Mouse (Mus musculus) neural tube, embryonic 13.5 days (tissue): ENCODE measurements around the gene Nupl1. TPM values are rescaled to one million over a fixed set of nuclear protein-coding genes. Genes with fewer than 3 reads are reported as not detected.

Experiments used
- ATAC-seq: fragments of 200-750 bp; cut with Nextera tagmentation; 2 replicates; pipeline ENCODE4 v1.8.0; 2017; ENCODE audit warnings: low read depth, mild to moderate bottlenecking, moderate TSS enrichment, moderate library complexity
- H3K27ac ChIP-seq: fragments of 300-500 bp; sonication (generic); replicated peaks from 2 replicates; pipeline ENCODE4 v1.5.1; 2015; ENCODE audit warnings: moderate library complexity, mild to moderate bottlenecking, inconsistent platforms
- H3K27me3 ChIP-seq: fragments of 300-500 bp; sonication (generic); 2 replicates; pipeline ENCODE4 v1.6.1; 2015; ENCODE audit warnings: mild to moderate bottlenecking, inconsistent platforms
- H3K36me3 ChIP-seq: fragments of 300-500 bp; sonication (generic); 2 replicates; pipeline ENCODE4 v1.6.1; 2015; ENCODE audit warnings: mild to moderate bottlenecking, inconsistent platforms
- H3K4me1 ChIP-seq: fragments of 300-500 bp; sonication (generic); replicated peaks from 2 replicates; pipeline ENCODE4 v1.6.1; 2015; ENCODE audit warnings: inconsistent platforms
- H3K4me2 ChIP-seq: fragments of 300-500 bp; sonication (generic); 2 replicates; pipeline ENCODE4 v1.6.1; 2015; ENCODE audit warnings: inconsistent platforms, mild to moderate bottlenecking, moderate library complexity
- H3K4me3 ChIP-seq: fragments of 300-500 bp; sonication (generic); 2 replicates; pipeline ENCODE4 v1.5.1; 2015; ENCODE audit warnings: mild to moderate bottlenecking, inconsistent platforms
- H3K9ac ChIP-seq: fragments of 300-500 bp; sonication (generic); 2 replicates; pipeline ENCODE4 v1.6.1; 2015; ENCODE audit warnings: moderate library complexity, mild to moderate bottlenecking, inconsistent platforms
- H3K9me3 ChIP-seq: fragments of 300-500 bp; sonication (generic); 2 replicates; pipeline ENCODE4 v1.6.1; 2016; ENCODE audit warnings: inconsistent platforms
- WGBS: fragments of 180-500 bp; shearing (Covaris S2); methylation state at CpG from one replicate; pipeline ENCODE4 v1.1.7; 2015; 5-methylcytosine and 5-hydroxymethylcytosine counted together
- microRNA counts: library from miRNA; unstranded; fragments of <30 nt; microRNA quantifications from one replicate; lab custom pipeline; 2016
- microRNA-seq: library from miRNA; unstranded; fragments of <30 nt; microRNA quantifications from one replicate; pipeline ENCODE4, GENCODE M21; 2016
- polyA plus RNA-seq: library from polyadenylated mRNA; unstranded; fragments of >200 nt; fragmentation: Nextera tagmentation; extraction: Ambion mirVana; gene quantifications from 2 replicates; pipeline ENCODE4 v1.2.1, GENCODE M21; 2015

The Nupl1 gene
- polyA plus RNA-seq, 1 experiment from 2014 or later: not detected

- Histone ChIP-seq H3K4me3 (no peak overlapping the region), H3K4me2 (no peak overlapping the region), H3K9ac (no peak overlapping the region), H3K4me1 (no peaks in the 10 kb centered on the region), H3K9me3 (no peaks in the 10 kb centered on the region), H3K27ac (no peak overlapping the region), H3K27me3 (no peaks in the 10 kb centered on the region), H3K36me3 (no peaks in the 10 kb centered on the region)
- 88% methylated on average over 4 of the region's 4 CpGs for WGBS
- no peak for ATAC-seq
These were observed 115.4 kb downstream of the Nupl1 start for GRCm38 (mm10) chr14:60135801-60136200.

GRCm38 (mm10) chr14:60134720-60135119 lies 116.5 kb downstream of the Nupl1 start:
- no peaks in the 10 kb centered on the region for H3K4me1 ChIP-seq
- WGBS: 50% methylated on average over 9 of the region's 9 CpGs

More at GRCm38 (mm10) chr14:60134720-60135119, 116.5 kb downstream of the Nupl1 start:
- H3K4me2 ChIP-seq: no peak overlapping the region
- no peak overlapping the region for H3K27ac ChIP-seq
- H3K4me3 ChIP-seq: no peak overlapping the region
- no peaks in the 10 kb centered on the region for H3K27me3 ChIP-seq
- no peaks in the 10 kb centered on the region for H3K36me3 ChIP-seq
- no peak overlapping the region for H3K9ac ChIP-seq
- H3K9me3 ChIP-seq: no peaks in the 10 kb centered on the region
- ATAC-seq: no peak

MicroRNAs encoded within 50 kb of the gene (microRNA counts, 519-probe panel; counts per million panel counts)
- microRNA mmu-miR-719 (lab: Ali Mortazavi, UCI): not detected

Small RNA genes within 50 kb of the gene (microRNA-seq; reads per million reads assigned to microRNA genes)
- not detected for gene Mir719

Other genes starting within 250 kb of the Nupl1 start
- gene Atp8a2, start 54.3 kb downstream of the Nupl1 start, polyA plus RNA-seq: 32.7 and 36.6 TPM in 2 replicates
- gene Gm49336, start 76 bp upstream of the Nupl1 start, polyA plus RNA-seq: 51.7 and 55.5 TPM in 2 replicates
- gene Mtmr6, start 13.8 kb upstream of the Nupl1 start, polyA plus RNA-seq: 65.0 and 68.2 TPM in 2 replicates
- 26.7 and 28.5 TPM in 2 replicates for gene Amer2, start 121.8 kb upstream of the Nupl1 start, polyA plus RNA-seq